ENCODE assay signal across 20 mouse cellular contexts in genomic region chr6:52648031-52648430, GRCm38 (mm10).
"Had no signal": no experiment of that assay in that cellular context is flagged by ENCODE, and none has a peak within 500 bp of the region (broad histone marks: within the 10 kb centered on the region; RNA-seq: fewer than 3 reads in every experiment).

No protein-coding gene starts in this region.

- H3K9me3 ChIP-seq: kidney, embryonic 15.5 days; limb, embryonic 12.5 days; limb, embryonic 15.5 days; midbrain, embryonic 10.5 days; neural tube, embryonic 12.5 days; neural tube, embryonic 15.5 days had no signal

- H3K27me3 ChIP-seq: limb, embryonic 15.5 days; neural tube, embryonic 12.5 days; neural tube, embryonic 15.5 days had no signal

- H3K4me1 ChIP-seq: kidney, embryonic 15.5 days; limb, embryonic 15.5 days; midbrain, embryonic 10.5 days; neural tube, embryonic 12.5 days; neural tube, embryonic 15.5 days had no signal

- H3K4me3 ChIP-seq: kidney, embryonic 15.5 days; limb, embryonic 12.5 days; limb, embryonic 15.5 days; megakaryocyte, embryonic 14.5 days; midbrain, embryonic 10.5 days; neural tube, embryonic 12.5 days; neural tube, embryonic 15.5 days had no signal

- ATAC-seq: intestine, postnatal 0 days; liver, postnatal 0 days; lung, postnatal 0 days had no signal

- H3K9ac ChIP-seq: kidney, embryonic 15.5 days; limb, embryonic 12.5 days; limb, embryonic 15.5 days; liver, embryonic 14.5 days; liver, postnatal 0 days; lung, embryonic 14.5 days; neural tube, embryonic 12.5 days; neural tube, embryonic 15.5 days had no signal

- H3K4me2 ChIP-seq: kidney, embryonic 15.5 days; limb, embryonic 12.5 days; limb, embryonic 15.5 days; liver, embryonic 11.5 days; lung, embryonic 14.5 days; neural tube, embryonic 12.5 days; neural tube, embryonic 15.5 days had no signal

- H3K27ac ChIP-seq: kidney, embryonic 15.5 days; limb, embryonic 12.5 days; limb, embryonic 15.5 days; liver, embryonic 14.5 days; midbrain, embryonic 10.5 days; neural tube, embryonic 12.5 days; neural tube, embryonic 15.5 days had no signal

- DNase-seq: kidney, adult 2 months; kidney, postnatal 10 days; kidney, postnatal 36 days; left cerebral cortex, postnatal 4 days; liver, postnatal 0 days; lung, embryonic 14.5 days; midbrain, embryonic 14.5 days; right cerebral cortex, postnatal 25 days; spleen, adult 18-20 months had no signal

- H3K36me3 ChIP-seq: kidney, embryonic 15.5 days; limb, embryonic 12.5 days; limb, embryonic 15.5 days; midbrain, embryonic 10.5 days; neural tube, embryonic 12.5 days; neural tube, embryonic 15.5 days had no signal
